Mouse (Mus musculus): ENCODE results near the gene Rhpn2.
A peak's percentile ranks its signal among the peaks of the same experiment; 100 is the strongest.
"Not testable (repeated sequence)": the region's sequence is repeated elsewhere in the genome, so short reads cannot be mapped to it uniquely, and the experiment has no call there.

The Rhpn2 gene

GRCm38 (mm10) chr7:35333692-35334526, at the start of gene Rhpn2:
Rhpn2 (plus strand) TSS chr7:35334170.
- peak; percentile 100 for DNase-seq

DNA sequence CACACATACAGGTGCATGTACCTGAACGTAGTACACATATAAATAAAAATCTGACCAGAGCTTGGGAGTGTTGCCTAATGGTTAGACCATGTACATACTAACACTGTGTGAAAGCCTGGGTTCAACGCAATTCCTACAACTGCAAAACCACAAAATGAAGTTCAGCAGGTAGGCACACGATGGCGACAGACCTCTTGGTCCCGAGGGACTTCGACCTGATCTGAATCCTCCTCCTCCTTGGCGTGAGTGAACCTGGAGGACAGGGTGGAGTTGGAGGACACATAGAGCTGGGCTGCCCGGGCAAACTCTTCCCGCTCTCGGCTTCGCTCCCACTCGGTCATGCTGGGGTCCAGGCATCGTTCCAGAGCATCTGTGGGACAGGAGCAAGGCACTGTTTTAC, 40.5 kb upstream of the Rhpn2 start:
- DNase-seq, result no peak

GRCm38 (mm10) chr7:35295631-35296030, 38.3 kb upstream of the Rhpn2 start:
- DNase-seq, result no peak

DNA sequence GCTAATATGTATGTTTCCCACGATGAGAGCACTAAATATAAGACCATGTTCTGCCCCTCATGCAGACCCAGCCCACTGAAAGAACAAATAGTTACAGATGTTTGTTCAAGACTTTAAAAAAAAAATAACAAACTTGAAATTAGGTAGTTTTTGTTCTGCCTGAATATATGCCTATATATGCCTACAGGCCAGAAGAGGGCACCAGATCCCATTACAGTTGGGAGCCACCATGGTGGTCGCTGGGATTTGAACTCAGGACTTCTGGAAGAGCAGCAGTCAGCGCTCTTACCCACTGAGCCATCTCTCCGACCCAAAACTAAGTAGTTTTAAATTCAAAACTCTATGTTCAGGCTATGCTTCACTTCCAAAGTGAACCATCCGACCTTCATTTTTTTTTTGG, 36.1 kb upstream of the Rhpn2 start:
- DNase-seq, result no peak

DNA sequence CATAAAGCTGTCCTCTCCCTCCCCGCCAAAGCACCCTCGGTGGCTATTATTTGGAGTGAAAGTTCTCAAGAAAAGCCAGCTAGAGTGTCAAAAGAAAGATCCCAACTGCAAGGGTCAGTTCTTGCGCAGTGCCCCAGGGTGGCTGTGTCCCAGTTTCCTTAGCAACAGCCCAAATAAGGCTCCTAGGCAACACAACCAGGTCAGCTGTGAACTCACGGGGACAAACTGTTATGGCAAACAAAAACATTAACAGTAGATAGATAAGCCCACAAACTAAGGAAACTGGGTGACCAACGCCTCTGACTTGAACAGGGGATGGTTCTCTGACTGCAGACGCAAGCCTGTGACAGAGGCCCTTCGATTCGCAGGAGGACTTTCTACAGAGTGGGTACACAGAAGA, 34.3 kb upstream of the Rhpn2 start:
- DNase-seq, result peak; percentile 9 to 16

DNA sequence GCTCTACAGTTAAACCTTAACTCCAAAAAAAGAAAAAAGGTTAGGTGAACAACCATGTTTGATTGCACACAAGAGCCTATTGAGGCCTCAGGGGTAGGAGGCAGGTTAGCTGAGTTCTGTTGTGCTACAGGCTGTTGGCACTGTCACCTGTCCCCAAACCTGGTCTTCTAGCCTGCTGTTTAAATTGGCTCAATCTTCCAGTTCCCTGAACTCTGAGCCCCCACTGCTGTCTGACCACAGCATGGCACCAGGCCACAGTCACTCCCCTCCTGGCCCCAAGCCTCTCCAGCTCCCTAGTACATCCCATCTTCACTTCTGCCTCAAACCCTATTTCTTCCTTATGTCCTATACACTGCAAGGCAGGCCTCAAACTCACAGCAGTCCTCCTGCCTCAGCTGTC, 33.2 kb upstream of the Rhpn2 start:
- DNase-seq, result no peak

GRCm38 (mm10) chr7:35311214-35311613, 22.8 kb upstream of the Rhpn2 start:
- no peak for DNase-seq

DNA sequence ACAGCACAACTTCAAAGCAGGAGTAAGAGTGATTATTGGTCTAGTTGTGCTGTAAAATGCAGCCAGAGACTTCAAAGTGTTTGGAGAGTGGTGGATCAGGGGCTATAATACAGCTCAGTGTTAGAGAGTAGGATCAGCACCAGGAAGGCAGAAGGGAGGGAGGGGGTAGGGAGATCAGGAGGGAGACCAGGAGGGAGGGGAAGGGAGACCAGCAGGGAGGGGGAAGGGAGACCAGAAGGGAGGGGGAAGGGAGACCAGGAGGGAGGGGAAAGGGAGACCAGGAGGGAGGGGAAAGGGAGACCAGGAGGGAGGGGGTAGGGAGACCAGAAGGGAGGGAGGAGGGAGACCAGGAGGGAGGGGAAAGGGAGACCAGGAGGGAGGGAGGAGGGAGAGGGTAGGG, 19.8 kb upstream of the Rhpn2 start:
- no peak for DNase-seq

DNA sequence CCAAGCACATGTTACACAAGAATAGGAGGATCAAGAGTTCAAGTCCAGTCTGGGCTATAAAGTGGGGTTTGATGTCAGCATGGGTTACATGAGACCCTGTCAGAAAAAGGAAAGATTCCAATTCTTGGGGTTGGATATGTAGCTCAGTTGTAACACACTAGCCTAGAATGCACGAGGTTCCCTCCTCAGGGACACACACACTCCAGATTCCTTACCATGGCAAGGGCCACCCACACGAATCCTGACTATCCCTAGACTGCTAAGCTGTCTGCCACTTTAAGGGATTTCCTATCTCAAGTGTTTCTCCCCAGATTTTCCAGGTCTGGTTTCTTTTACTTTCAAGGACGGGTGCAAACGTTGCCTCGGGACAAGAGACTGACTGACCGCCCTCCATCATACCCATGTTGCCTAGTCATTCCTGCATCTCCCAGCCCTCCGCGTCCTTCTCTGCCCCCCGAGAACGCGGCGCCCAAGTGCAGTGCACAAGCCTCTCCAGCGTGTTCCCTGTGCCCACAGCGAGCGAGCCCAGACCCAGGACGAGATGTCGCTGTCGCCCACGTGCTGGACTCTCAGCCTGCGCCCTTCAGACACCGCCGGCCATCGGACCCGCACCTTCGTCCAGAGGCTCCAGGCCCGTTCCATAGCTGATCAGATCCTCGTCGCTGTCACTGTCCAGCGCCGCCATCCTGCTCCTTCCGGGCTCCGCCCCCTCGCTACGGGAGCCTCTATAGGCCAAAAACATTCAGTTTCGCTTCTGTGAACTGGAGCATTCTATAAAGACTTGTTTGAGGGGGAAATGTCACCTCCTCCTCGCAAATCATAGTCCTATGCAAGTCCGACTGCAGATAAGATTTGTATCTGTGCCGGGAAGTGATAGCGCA, 16.0 kb upstream of the Rhpn2 start, which contains the start of gene Gpatch1:
Gpatch1 (minus strand) TSS at position 712 of the 881 bp plus-strand sequence.
- DNase-seq, result peak; percentile 89 to 97

GRCm38 (mm10) chr7:35319221-35319620, 14.7 kb upstream of the Rhpn2 start:
- DNase-seq, result not testable (repeated sequence)

- no peak for DNase-seq
Measured at GRCm38 (mm10) chr7:35319755-35320154, 14.2 kb upstream of the Rhpn2 start.

DNA sequence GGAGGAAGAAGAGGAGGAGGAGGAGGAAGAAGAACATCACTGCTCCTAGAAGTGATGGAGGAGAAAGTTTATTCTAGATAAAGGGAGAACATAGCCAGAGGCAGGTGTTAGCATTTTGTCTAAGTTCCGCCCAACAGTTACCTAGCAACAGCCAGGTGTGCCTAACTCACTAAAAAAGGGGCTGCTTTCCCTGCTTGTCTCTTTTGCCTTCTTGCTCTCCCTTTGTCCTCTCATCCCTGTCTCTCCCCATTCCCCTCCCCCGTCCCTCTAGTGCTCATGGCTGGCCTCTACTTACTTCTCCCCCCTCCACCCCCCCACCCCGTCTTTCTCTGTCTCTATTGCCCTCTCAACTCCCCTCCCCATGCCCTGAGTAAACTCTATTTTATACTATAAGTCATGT, 11.8 kb upstream of the Rhpn2 start:
- no peak for DNase-seq

- DNase-seq, result no peak
Measured at GRCm38 (mm10) chr7:35322732-35323420, 11.1 kb upstream of the Rhpn2 start.

DNA sequence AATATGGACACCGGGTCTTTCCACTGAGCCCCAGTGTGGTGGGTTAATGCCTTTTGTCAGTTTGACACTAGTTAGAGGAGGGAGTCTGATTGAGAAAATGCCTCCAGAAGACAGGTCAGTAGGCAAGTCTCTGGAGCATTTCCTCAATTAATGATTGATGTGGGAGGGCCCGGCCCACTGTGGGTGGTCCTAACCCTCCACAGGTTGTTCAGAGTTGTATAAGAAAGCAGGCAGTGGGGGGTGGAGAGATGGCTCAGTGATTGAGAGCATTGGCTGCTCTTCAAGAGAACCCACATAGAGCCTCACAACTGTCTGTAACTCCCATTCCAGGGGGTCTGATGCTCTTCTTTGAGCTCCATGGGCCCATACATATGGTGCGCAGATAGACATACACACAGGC, 2.4 kb upstream of the Rhpn2 start:
- peak; percentile 44 to 62 for DNase-seq

DNA sequence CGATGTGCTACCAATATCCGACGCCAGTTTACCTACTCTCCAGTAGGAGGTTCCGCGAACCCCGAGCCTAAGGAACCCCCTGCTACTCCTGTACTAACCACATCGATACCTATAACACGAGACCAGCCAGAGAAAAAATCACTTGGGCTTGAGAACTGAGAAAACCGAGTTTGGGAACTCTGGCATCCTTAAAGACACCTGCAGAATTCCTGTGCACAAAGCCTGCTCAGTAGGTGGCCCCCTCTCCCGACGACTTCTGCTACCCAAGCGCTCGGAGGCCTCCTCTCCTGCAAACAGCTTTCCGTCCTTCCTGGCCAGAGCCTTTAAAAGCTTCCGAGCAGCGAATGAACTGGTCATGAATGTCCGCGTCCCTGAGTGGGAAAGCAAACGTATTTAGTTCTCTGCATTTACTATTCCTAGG, 729 bp upstream of the Rhpn2 start:
- DNase-seq, result peak; percentile 62 to 68

GRCm38 (mm10) chr7:35334527-35335452, 820 bp downstream of the Rhpn2 start:
- peak; percentile 44 to 50 for DNase-seq

GRCm38 (mm10) chr7:35340196-35340595, 6.2 kb downstream of the Rhpn2 start:
- DNase-seq, result no peak

GRCm38 (mm10) chr7:35341282-35341681, 7.3 kb downstream of the Rhpn2 start:
- no peak for DNase-seq

DNA sequence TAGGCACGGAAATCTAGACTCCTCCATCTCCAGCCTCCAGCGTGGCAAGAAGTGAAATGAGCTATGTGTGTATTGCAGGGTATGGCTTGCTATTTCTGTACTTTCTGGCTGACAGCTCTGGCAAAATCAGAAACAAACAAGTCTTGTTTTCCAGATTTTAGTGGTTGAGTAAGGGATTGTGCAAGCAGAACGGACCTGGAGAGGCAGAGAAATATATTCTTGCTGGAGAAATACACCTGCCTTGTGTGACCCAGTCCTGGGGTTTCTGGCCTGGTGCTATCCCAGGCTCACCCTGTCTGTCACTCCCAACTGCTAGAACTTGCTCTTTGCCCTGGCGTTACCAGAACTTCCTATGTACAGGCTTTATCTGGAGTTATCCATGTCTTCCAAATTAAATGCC, 8.5 kb downstream of the Rhpn2 start:
- no peak for DNase-seq

- no peak for DNase-seq
Measured at GRCm38 (mm10) chr7:35344785-35345330, 10.9 kb downstream of the Rhpn2 start.

DNA sequence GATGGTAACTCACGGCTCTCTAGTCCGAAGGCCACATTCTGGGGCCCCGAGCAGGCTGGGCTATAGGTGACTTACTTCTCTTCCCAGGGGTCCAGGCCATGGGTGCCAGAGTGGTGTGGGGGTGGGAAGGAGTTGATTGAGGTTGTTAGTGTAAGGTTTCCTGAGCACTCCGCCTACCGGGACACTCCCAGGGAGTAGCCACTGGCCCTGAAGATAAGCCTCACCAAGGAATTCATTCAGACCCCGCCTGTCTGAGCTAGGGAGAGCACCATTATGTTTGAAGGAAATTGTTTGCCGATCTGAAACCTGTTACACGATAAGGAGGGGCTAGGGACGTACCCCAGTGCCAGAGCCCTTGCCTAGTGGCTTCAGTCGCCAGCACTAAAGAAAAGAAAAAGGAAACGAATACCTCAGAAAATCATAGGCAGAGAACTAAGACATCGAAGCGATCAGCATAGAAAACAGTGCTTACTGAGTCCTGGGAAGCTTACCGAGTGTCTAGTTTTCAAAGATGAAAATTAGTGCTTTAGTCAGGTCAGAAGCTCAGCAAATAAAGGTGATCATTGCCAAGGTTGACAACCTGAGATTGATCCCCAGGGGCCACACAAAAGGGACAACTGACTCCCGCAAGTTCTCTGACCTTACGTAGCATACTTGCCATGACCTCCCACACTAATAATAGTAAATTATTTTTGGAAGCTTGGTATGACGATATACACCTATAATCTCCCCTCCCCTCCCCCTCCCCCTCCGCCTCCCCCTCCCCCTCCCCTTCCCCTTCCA, 14.1 kb downstream of the Rhpn2 start:
- DNase-seq, result no peak

Measured in kidney, adult 8-10 months (tissue).